Mouse (Mus musculus): Measurements from ENCODE around the gene Axl. TPM values are rescaled to one million over a fixed set of nuclear protein-coding genes. Genes with fewer than 3 reads are reported as not detected.

Axl gene
- polyA plus RNA-seq, 1 experiment from 2014 or later: 26.7 TPM

GRCm38 (mm10) chr7:25715731-25716271 lies 72.7 kb downstream of the Axl start:
- peaks cover 54% of the 10 kb centered on the region for H3K36me3 ChIP-seq

DNA sequence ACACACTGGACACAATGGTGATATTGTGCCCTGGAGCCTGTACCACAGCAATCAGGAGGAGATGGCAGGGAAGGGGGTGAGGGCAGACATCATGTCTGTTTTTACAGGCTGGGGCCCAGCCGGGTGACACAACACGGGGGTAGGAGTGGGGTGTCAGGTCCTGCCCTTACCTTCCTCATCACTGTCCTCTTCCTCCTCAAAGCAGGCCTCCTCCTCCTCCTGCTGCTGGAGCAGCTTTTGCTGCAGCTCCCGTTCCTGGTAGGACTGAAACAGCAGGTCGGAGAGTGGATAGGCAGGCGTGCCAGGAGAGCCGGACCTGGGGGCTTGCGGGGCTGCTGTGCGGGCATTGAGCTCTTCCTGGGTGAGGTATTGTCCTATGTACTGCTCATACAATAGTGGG lies 73.9 kb downstream of the Axl start:
- Histone ChIP-seq H3K4me3 (no peak overlapping the region), H3K27ac (replicated peaks) (no peak overlapping the region), H3K4me2 (no peak overlapping the region), H3K9ac (no peak overlapping the region), H3K27me3 (no peaks in the 10 kb centered on the region), H3K9me3 (no peaks in the 10 kb centered on the region), H3K36me3 (peaks cover 46% of the 10 kb centered on the region), H3K4me1 (replicated peaks) (peaks cover 50% of the 10 kb centered on the region)
- ATAC-seq (ENCODE audit: low read depth): no peak
- WGBS: 94% methylated on average over 8 of the region's 8 CpGs

More at GRCm38 (mm10) chr7:25715731-25716271, 72.7 kb downstream of the Axl start:
- Histone ChIP-seq H3K27me3 (no peaks in the 10 kb centered on the region), H3K4me2 (no peak overlapping the region), H3K9me3 (no peaks in the 10 kb centered on the region), H3K9ac (no peak overlapping the region), H3K27ac (replicated peaks) (no peak overlapping the region), H3K4me3 (no peak overlapping the region), H3K4me1 (replicated peaks) (peaks cover 38% of the 10 kb centered on the region)
- ATAC-seq (ENCODE audit: low read depth): no peak
- WGBS: 96% methylated on average over 22 of the region's 22 CpGs

DNA sequence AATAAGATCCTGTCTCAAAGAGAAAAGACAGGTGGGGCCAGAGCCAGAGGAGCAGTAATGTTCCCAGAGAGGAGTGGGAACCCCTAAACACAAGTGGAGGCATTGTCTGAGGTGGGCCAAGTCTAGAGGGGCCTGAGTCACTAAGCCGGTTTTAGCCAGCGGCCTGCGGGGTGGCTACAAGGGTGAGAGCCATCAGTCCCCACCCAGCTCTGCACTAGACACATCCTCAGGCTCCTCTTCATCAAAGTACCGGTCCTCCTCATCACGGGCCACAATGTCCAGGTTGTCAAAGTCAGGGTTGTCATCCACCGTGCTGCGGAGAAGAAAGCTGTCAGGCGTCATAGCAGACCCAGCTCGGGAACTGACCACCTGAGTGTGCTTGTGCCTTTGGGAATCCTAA lies 75.7 kb downstream of the Axl start:
- Histone ChIP-seq H3K4me1 (replicated peaks) (peaks cover 40% of the 10 kb centered on the region), H3K4me2 (no peak overlapping the region), H3K4me3 (no peak overlapping the region), H3K27ac (replicated peaks) (no peak overlapping the region), H3K27me3 (no peaks in the 10 kb centered on the region), H3K36me3 (peaks cover 46% of the 10 kb centered on the region), H3K9me3 (no peaks in the 10 kb centered on the region), H3K9ac (0 out of 2 replicates have a peak overlapping the region, but pooled peaks have one; percentile 55)
- ATAC-seq (ENCODE audit: low read depth): no peak
- WGBS: 94% methylated on average over 9 of the region's 9 CpGs

DNA sequence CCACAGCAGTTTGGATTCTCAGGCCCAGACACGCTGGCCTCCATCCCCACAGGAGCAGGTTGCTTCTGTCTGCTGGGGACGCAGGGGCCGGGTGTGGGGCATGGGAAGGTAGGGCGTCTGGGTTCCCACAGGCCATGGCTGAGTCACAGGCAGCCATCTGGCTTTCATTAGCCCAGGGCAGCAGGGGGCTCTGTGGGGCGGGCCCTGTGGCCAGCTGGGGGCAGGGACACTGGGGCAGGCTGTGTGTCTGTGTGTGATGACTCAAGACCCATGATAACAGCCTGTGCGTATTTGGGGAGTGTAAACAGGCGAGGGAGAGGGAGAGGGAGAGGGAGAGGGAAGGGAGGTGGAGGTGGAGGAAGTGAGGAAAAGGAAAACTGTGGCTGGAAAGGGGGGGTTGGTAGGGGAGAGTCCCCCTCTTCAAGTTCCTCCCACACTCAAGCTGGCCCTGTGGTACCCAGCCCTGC lies 76.7 kb downstream of the Axl start:
- no peaks in the 10 kb centered on the region for H3K27me3 ChIP-seq
- peak overlapping the region; percentile 14; the same call in 1 of the 2 replicates for H3K27ac ChIP-seq (replicated peaks)
- peak; percentile 3; the same call in 1 of the 2 replicates for ATAC-seq (ENCODE audit: low read depth)
- 32% methylated on average over 7 of the region's 7 CpGs for WGBS
- H3K36me3 ChIP-seq: peaks cover 46% of the 10 kb centered on the region
- H3K4me3 ChIP-seq: no peak overlapping the region
- H3K9me3 ChIP-seq: no peaks in the 10 kb centered on the region
- no peak overlapping the region for H3K4me2 ChIP-seq
- peak overlapping the region; percentile 55; the same call in 1 of the 2 replicates for H3K9ac ChIP-seq
- peaks cover 32% of the 10 kb centered on the region for H3K4me1 ChIP-seq (replicated peaks)

GRCm38 (mm10) chr7:25711165-25711564 lies 77.3 kb downstream of the Axl start:
- no peak overlapping the region for H3K4me3 ChIP-seq
- 0 out of 2 replicates have a peak overlapping the region, but pooled peaks have one; percentile 14 for H3K27ac ChIP-seq (replicated peaks)
- 65% methylated on average over 5 of the region's 5 CpGs for WGBS
- peaks cover 43% of the 10 kb centered on the region for H3K36me3 ChIP-seq
- H3K27me3 ChIP-seq: no peaks in the 10 kb centered on the region
- H3K9me3 ChIP-seq: no peaks in the 10 kb centered on the region
- H3K4me2 ChIP-seq: no peak overlapping the region
- 0 out of 2 replicates have a peak overlapping the region, but pooled peaks have one; percentile 48 for H3K9ac ChIP-seq
- H3K4me1 ChIP-seq (replicated peaks): peaks cover 32% of the 10 kb centered on the region
- no peak for ATAC-seq (ENCODE audit: low read depth)

DNA sequence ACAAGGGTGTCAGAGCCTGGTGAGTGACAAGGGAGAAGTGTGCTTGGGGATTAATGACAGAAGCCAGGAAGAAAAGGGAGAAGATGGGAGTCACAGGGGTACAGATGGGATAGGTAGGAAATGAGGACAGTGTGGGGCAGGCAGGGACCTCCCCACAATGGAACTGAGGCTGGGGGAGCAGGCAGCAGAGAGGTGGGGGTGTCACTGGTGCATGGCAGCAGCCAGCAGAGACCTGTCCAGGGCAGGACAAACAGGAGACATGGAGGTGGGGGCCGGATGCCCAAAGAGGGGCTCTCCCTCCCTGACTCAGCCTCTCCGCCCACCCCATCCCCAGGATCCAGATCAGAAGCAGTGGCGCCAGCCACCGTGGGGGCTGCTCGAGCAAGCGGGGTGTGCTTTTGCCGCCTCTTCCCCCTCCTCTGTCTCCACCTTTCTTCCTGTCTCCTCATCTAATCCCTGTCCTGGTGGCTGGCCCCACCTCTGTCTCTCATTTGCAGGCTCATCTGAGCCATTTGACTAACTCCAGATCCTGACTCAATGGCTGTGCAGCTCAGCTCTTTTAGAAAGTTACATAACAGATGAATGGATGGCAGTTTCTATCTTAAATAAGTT lies 77.9 kb downstream of the Axl start:
- peaks cover 32% of the 10 kb centered on the region for H3K4me1 ChIP-seq (replicated peaks)
- peak overlapping the region; percentile 48 for H3K9ac ChIP-seq
- no peak overlapping the region for H3K4me3 ChIP-seq
- ATAC-seq (ENCODE audit: low read depth): peak; percentile 46
- no peak overlapping the region for H3K27ac ChIP-seq (replicated peaks)
- H3K36me3 ChIP-seq: peaks cover 37% of the 10 kb centered on the region
- whole genome bisulfite sequencing: 5% methylated on average over 7 of the region's 7 CpGs
- no peaks in the 10 kb centered on the region for H3K9me3 ChIP-seq
- peak overlapping the region; percentile 21; the same call in 1 of the 2 replicates for H3K4me2 ChIP-seq
- H3K27me3 ChIP-seq: no peaks in the 10 kb centered on the region; the same call in 1 of the 2 replicates

- H3K4me2 ChIP-seq: no peak overlapping the region
Observed at GRCm38 (mm10) chr7:25709961-25710360, 78.5 kb downstream of the Axl start.

DNA sequence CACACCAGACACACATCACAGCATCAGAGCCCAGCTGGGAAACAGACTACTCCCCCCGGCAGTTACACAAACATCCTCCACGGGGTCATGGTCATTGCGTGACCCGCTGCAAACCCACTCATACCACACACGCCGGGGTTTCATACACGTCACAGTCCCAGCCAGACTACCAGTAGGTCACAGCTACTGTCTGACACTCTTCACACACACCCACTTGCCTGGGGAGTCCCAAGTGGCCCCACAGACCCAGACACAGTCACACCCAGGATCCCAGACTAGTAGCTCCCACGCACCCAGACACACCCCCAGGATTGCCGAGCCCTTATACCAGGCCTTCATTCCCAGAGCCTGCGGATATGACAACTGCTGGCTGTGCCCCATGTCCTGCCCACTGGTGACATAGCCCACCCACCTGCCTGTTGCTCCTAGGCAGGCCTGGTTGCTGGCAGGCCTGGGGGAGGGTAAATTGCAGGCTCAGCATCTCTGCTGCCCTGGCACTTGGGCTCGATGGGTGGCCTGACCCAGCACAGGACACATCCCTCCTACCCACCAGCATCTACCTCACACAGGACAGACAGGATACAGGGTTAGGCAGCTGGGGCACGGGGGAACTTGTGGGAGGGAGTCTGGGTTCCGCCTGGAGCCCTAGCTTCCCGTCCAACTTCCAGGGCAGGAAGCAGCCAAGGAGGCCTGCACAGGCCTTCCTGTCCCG lies 80.8 kb downstream of the Axl start:
- Histone ChIP-seq H3K4me3 (no peak overlapping the region), H3K36me3 (peaks cover 8% of the 10 kb centered on the region), H3K9me3 (no peaks in the 10 kb centered on the region), H3K4me1 (replicated peaks) (peaks cover 49% of the 10 kb centered on the region), H3K9ac (no peak overlapping the region), H3K4me2 (no peak overlapping the region), H3K27me3 (peaks cover 10% of the 10 kb centered on the region), H3K27ac (replicated peaks) (peak overlapping the region; percentile 23; the same call in 1 of the 2 replicates)
- no peak for ATAC-seq (ENCODE audit: low read depth)
- WGBS: 59% methylated on average over 15 of the region's 15 CpGs

More at GRCm38 (mm10) chr7:25709961-25710360, 78.5 kb downstream of the Axl start:
- peak; percentile 9; the same call in 1 of the 2 replicates for ATAC-seq (ENCODE audit: low read depth)
- Histone ChIP-seq H3K9ac (peak overlapping the region; percentile 48), H3K27me3 (no peaks in the 10 kb centered on the region; the same call in 1 of the 2 replicates), H3K4me3 (no peak overlapping the region), H3K4me1 (replicated peaks) (peaks cover 36% of the 10 kb centered on the region), H3K36me3 (peaks cover 30% of the 10 kb centered on the region), H3K27ac (replicated peaks) (no peak overlapping the region), H3K9me3 (no peaks in the 10 kb centered on the region)
- 20% methylated on average over 12 of the region's 12 CpGs for WGBS

Small RNAs within 50 kb of the gene (microRNA-seq; reads per million reads assigned to microRNA genes)
- not detected for gene Gm24865

Other genes with a start within 250 kb of the Axl start
- 0.14 TPM in 1 of 2 replicates, not detected in the other for gene Ceacam2, start 248.8 kb downstream of the Axl start, polyA plus RNA-seq (2015; fragmentation: Nextera tagmentation; extraction: Ambion mirVana)
- gene Erich4, start 172.8 kb downstream of the Axl start, polyA plus RNA-seq (2015; fragmentation: Nextera tagmentation; extraction: Ambion mirVana): not detected in 2 replicates
- gene Dmac2, start 169.3 kb downstream of the Axl start, polyA plus RNA-seq (2015; fragmentation: Nextera tagmentation; extraction: Ambion mirVana): 35.3 and 42.2 TPM in 2 replicates
- gene B3gnt8, start 162.1 kb downstream of the Axl start, polyA plus RNA-seq (2015; fragmentation: Nextera tagmentation; extraction: Ambion mirVana): 2.9 and 6.3 TPM in 2 replicates
- 45.9 and 50.7 TPM in 2 replicates for gene Bckdha, start 129.7 kb downstream of the Axl start, polyA plus RNA-seq (2015; fragmentation: Nextera tagmentation; extraction: Ambion mirVana)
- 41.8 and 45.1 TPM in 2 replicates for gene Exosc5, start 129.5 kb downstream of the Axl start, polyA plus RNA-seq (2015; fragmentation: Nextera tagmentation; extraction: Ambion mirVana)
- gene Tmem91, start 113.5 kb downstream of the Axl start, polyA plus RNA-seq (2015; fragmentation: Nextera tagmentation; extraction: Ambion mirVana): 13.1 and 14.3 TPM in 2 replicates
- gene B9d2, start 107.9 kb downstream of the Axl start, polyA plus RNA-seq (2015; fragmentation: Nextera tagmentation; extraction: Ambion mirVana): 33.6 and 42.6 TPM in 2 replicates
- gene Tgfb1, start 101.7 kb downstream of the Axl start, polyA plus RNA-seq (2015; fragmentation: Nextera tagmentation; extraction: Ambion mirVana): 1.2 and 2.1 TPM in 2 replicates
- 33.0 and 38.2 TPM in 2 replicates for gene Ccdc97, start 69.6 kb downstream of the Axl start, polyA plus RNA-seq (2015; fragmentation: Nextera tagmentation; extraction: Ambion mirVana)
- 45.1 and 51.1 TPM in 2 replicates for gene Hnrnpul1, start 33.9 kb downstream of the Axl start, polyA plus RNA-seq (2015; fragmentation: Nextera tagmentation; extraction: Ambion mirVana)
- 2.2 and 3.0 TPM in 2 replicates for gene Cyp2s1, start 28.2 kb upstream of the Axl start, polyA plus RNA-seq (2015; fragmentation: Nextera tagmentation; extraction: Ambion mirVana)
- gene Cyp2b10, start 108.9 kb upstream of the Axl start, polyA plus RNA-seq (2015; fragmentation: Nextera tagmentation; extraction: Ambion mirVana): not detected in 2 replicates